Mouse (Mus musculus) bone marrow, adult 2 months (tissue): ENCODE data around the gene Fam207a.

Experiments used
- CTCF ChIP-seq: fragments of 200-500 bp; IDR thresholded peaks from 2 replicates; pipeline ENCODE4 v1.5.1; 2011; ENCODE audit warnings: low read length, control low read depth; ENCODE audit not compliant: control insufficient read depth, insufficient read depth
- POLR2A ChIP-seq: fragments of 200-500 bp; IDR thresholded peaks from 2 replicates; pipeline ENCODE4 v1.6.1; 2011; ENCODE audit warnings: low read depth, mild to moderate bottlenecking, control low read depth, low read length, borderline replicate concordance; ENCODE audit not compliant: control insufficient read depth

DNA sequence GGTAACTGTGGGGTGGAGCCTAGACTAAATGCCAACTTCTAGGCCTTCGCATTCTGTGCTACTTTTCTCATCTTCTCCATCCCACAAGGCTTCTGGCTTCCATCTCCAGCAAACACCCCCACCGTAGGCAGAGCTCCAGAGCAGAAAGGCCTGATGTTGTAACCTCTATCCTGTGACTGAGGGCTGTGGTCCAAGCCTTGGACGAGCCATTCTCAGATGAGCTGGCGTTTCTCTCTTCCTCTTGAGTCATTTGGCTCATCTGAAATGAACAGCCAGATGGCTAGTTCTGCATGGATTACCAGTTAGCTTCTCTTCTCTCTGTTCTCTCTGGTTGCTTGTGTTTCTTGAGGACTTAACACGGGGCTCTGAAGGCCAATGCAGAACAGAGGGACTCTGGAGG is 29.3 kb upstream of the Fam207a start:
- TF ChIP-seq POLR2A: no peak
- TF ChIP-seq CTCF: no peak
